Mouse (Mus musculus) olfactory bulb, adult 2 months (tissue): ENCODE results near the gene Rabif.

Experiments used
- CTCF ChIP-seq: fragments of 200-500 bp; IDR thresholded peaks from 2 replicates; pipeline ENCODE4 v1.5.1; 2012; ENCODE audit warnings: low read depth, mild to moderate bottlenecking, low read length, moderate library complexity; ENCODE audit not compliant: insufficient read depth
- POLR2A ChIP-seq: fragments of 200-500 bp; IDR thresholded peaks from 2 replicates; pipeline ENCODE4 v1.6.1; 2012; ENCODE audit warnings: mild to moderate bottlenecking, low read depth, low read length, moderate library complexity; ENCODE audit not compliant: insufficient read depth

DNA sequence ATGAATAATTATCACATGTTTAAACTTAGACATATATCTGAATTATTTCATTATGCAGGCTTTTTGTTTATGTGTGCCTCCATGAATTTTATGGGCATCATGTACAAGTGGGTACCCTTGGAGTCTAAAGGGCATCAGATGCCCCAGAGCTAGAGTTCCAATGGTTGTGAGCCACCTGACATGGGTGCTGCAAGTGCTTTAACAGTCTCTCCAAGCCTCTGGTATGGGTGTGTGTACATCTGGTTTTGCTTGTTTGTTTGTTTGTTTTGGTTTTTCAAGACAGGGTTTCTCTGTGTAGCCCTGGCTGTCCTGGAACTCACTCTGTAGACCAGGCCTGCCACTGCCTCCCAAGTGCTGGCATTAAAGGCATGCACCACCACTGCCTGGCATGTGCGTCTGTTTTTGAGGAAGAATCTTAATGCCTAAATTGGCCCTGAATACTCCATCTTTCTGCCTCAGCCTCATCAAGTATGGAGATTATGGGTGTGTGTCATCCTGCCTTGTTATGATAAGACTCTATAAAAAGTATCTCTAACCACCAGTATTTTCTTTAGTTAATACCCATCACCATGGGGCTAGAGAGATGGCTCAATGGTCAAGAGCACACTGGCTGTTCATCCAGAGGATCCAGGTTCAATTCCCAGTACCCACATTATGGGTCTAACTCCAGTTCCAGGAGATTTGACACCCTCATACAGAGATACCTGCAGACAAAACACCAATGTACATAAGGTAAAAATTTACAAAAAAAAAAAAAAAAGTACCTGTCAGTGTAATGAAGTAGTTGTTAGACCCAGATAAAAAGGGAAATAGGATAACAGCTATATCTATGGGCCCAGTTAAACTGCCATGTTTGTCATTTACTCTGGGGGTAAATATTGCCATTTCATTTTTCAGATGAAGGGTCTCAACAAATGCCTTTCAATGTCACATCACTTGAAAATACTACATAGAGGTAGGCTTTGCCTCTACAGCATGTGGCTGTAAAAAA is 33.9 kb upstream of the Rabif start:
- TF ChIP-seq POLR2A: no peak
- TF ChIP-seq CTCF: no peak
